Mouse (Mus musculus): ENCODE measurements at regions not wholly inside any gene's neighbourhood (a gene's known extent, or its start where the extent isn't known, plus 50 kb on each side); places are given as distances from the start of the nearest gene placed in this dataset.

- ATAC-seq (replicated peaks in 1 of 2; ENCODE audit: insufficient read depth in 1 of 2, low FRiP score in 2 of 2, low TSS enrichment in 1 of 2, low read depth in 1 of 2, poor library complexity in 2 of 2, severe bottlenecking in 2 of 2) = no peak
These were observed 104.7 kb downstream of the Nsun3 start for GRCm38 (mm10) chr16:62681880-62682279.

- no peak for ATAC-seq (replicated peaks in 1 of 2; ENCODE audit: insufficient read depth in 1 of 2, low FRiP score in 2 of 2, low TSS enrichment in 1 of 2, low read depth in 1 of 2, poor library complexity in 2 of 2, severe bottlenecking in 2 of 2)
These were observed 109.8 kb downstream of the Nsun3 start for GRCm38 (mm10) chr16:62676815-62677214.

DNA sequence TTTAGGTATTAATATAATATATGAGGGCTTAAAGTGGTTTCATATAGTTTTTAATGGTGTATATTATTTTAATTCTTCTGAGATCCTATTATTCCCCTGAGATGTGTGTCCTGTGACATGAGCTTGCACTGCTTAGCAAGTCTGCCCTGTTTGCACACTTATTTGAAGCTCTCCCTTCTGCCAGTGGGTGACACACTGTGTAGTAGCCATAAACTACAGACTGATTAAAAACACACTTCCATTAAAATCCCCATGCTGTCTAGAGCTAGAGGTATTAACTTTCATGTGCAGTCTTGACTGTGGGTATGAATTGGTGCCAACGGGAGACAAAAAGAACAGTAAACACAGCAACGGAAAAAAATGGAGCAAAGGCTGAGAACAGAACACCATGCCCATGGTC, 129.2 kb downstream of the Nsun3 start:
- no peak for ATAC-seq (replicated peaks in 1 of 2; ENCODE audit: insufficient read depth in 1 of 2, low FRiP score in 2 of 2, low TSS enrichment in 1 of 2, low read depth in 1 of 2, poor library complexity in 2 of 2, severe bottlenecking in 2 of 2)

DNA sequence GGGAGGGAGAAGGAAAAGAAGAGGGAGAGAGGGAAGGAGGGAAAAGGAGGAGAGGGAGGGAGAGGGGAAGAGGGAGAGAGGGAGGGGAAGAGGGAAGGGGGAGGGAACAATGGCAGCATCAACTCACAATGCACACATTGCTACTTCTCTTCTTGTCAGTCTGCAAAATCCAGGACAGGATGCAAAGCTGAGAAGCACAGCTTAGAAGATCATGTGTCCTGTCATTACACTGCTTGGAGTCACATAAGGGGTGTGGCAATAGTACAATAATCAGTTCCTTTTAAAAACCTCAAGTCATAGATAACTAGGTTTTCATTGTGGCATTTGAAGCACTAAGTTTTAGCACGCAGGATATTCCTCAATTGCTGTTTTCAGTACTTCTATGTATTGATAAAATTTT, 132.2 kb downstream of the Nsun3 start:
- ATAC-seq (replicated peaks in 1 of 2; ENCODE audit: insufficient read depth in 1 of 2, low FRiP score in 2 of 2, low TSS enrichment in 1 of 2, low read depth in 1 of 2, poor library complexity in 2 of 2, severe bottlenecking in 2 of 2) = no peak

- ATAC-seq (replicated peaks in 1 of 2; ENCODE audit: insufficient read depth in 1 of 2, low FRiP score in 2 of 2, low TSS enrichment in 1 of 2, low read depth in 1 of 2, poor library complexity in 2 of 2, severe bottlenecking in 2 of 2) = no peak
These were observed 132.8 kb downstream of the Nsun3 start for GRCm38 (mm10) chr16:62653817-62654216.

- no peak for ATAC-seq (replicated peaks in 1 of 2; ENCODE audit: insufficient read depth in 1 of 2, low FRiP score in 2 of 2, low TSS enrichment in 1 of 2, low read depth in 1 of 2, poor library complexity in 2 of 2, severe bottlenecking in 2 of 2)
These were observed 133.7 kb downstream of the Nsun3 start for GRCm38 (mm10) chr16:62652769-62653465.

GRCm38 (mm10) chr16:62650856-62651255, 135.8 kb downstream of the Nsun3 start:
- no peak for ATAC-seq (replicated peaks in 1 of 2; ENCODE audit: insufficient read depth in 1 of 2, low FRiP score in 2 of 2, low TSS enrichment in 1 of 2, low read depth in 1 of 2, poor library complexity in 2 of 2, severe bottlenecking in 2 of 2)

DNA sequence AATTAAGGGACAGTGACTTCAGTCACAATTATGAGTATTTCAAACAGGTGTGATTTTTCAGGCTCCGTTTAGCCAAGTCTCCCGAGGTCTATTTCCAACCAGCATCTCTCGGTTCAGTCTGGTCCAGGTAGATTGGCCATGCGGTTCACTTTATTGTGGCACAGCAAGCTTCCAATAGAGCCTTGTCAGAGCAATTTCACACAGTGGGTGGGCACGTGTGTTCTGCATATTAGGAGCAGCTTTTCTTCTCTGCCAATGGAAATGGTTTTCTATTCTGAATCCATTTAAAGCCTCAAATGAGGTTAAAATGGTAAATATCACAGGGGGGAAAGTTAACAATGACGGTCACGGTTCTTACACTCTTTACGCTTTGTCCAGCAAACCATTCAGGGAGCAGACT, 138.3 kb downstream of the Nsun3 start:
- ATAC-seq (replicated peaks in 1 of 2; ENCODE audit: insufficient read depth in 1 of 2, low FRiP score in 2 of 2, low TSS enrichment in 1 of 2, low read depth in 1 of 2, poor library complexity in 2 of 2, severe bottlenecking in 2 of 2) = no peak

DNA sequence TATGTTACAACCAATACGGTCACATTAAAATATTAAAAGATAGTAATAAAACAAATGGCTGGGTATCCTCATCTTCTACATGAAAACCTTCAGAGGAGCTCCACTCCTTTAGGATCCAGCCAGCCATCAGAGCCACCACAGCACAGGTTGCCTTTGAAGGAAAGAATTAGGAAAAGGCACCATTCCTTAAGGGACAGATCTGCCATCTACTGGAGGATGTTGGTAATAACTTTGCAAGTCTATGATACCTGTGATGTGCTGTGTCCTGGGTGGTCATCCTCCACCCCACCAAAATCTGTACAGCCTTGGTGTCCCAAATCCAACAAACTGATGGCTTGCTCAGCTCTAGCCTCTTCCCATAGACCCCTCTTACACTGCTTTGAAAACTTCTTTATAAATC, 140.5 kb downstream of the Nsun3 start:
- 0 out of 4 replicates have a peak, but pooled peaks of 1 of the 2 experiments have one; percentile 17 for ATAC-seq (replicated peaks in 1 of 2; ENCODE audit: insufficient read depth in 1 of 2, low FRiP score in 2 of 2, low TSS enrichment in 1 of 2, low read depth in 1 of 2, poor library complexity in 2 of 2, severe bottlenecking in 2 of 2)

- ATAC-seq (replicated peaks in 1 of 2; ENCODE audit: insufficient read depth in 1 of 2, low FRiP score in 2 of 2, low TSS enrichment in 1 of 2, low read depth in 1 of 2, poor library complexity in 2 of 2, severe bottlenecking in 2 of 2) = no peak
These were observed 143.7 kb downstream of the Nsun3 start for GRCm38 (mm10) chr16:62642859-62643403.

- ATAC-seq (replicated peaks in 1 of 2; ENCODE audit: insufficient read depth in 1 of 2, low FRiP score in 2 of 2, low TSS enrichment in 1 of 2, low read depth in 1 of 2, poor library complexity in 2 of 2, severe bottlenecking in 2 of 2) = no peak
These were observed 162.7 kb downstream of the Nsun3 start for GRCm38 (mm10) chr16:62623938-62624337.

GRCm38 (mm10) chr16:62610873-62611272, 175.7 kb downstream of the Nsun3 start:
- ATAC-seq (replicated peaks in 1 of 2; ENCODE audit: insufficient read depth in 1 of 2, low FRiP score in 2 of 2, low TSS enrichment in 1 of 2, low read depth in 1 of 2, poor library complexity in 2 of 2, severe bottlenecking in 2 of 2) = no peak

- ATAC-seq (replicated peaks in 1 of 2; ENCODE audit: insufficient read depth in 1 of 2, low FRiP score in 2 of 2, low TSS enrichment in 1 of 2, low read depth in 1 of 2, poor library complexity in 2 of 2, severe bottlenecking in 2 of 2) = no peak
These were observed 178.0 kb downstream of the Nsun3 start for GRCm38 (mm10) chr16:62608617-62609016.

- no peak for ATAC-seq (replicated peaks in 1 of 2; ENCODE audit: insufficient read depth in 1 of 2, low FRiP score in 2 of 2, low TSS enrichment in 1 of 2, low read depth in 1 of 2, poor library complexity in 2 of 2, severe bottlenecking in 2 of 2)
These were observed 180.7 kb downstream of the Nsun3 start for GRCm38 (mm10) chr16:62605920-62606319.

DNA sequence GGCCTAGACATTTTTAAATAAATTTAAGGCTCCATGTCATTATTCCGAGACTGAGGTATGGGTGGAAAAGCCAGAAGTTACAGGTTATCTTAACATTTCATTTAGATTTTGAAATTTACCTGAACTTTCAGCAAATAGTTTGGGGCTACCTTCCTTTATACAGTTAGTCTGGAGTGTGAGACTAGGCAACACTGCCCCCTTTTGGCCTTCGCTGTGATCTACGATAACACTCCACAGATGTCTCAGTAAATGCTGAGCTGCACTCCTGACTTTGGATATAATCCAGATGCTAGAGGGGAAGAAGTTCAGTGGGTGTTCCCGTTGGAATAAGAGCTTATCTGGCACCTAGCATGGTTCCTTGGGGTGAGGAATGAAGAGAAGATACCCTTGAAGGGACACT, 224.6 kb downstream of the Nsun3 start:
- no peak for ATAC-seq (replicated peaks in 1 of 2; ENCODE audit: insufficient read depth in 1 of 2, low FRiP score in 2 of 2, low TSS enrichment in 1 of 2, low read depth in 1 of 2, poor library complexity in 2 of 2, severe bottlenecking in 2 of 2)

DNA sequence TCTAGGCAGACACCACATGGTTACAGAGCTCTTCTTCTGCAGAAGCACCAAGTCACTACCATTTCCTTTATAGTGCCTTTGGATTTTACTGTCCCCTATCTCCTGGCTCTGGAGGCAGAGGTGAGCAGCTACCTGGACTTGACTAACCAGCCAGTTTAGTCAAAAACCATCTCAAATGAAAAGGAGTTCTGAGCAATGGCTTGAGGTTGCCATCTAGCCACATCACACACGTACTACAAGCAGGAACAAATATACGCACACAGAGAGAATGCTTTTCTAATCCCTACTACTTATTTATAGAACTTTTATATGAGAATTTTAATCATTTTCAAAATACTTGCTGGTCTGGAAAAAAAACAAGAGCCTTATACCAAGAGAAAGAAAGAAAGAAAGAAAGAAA, 243.5 kb downstream of the Nsun3 start:
- ATAC-seq (replicated peaks in 1 of 2; ENCODE audit: insufficient read depth in 1 of 2, low FRiP score in 2 of 2, low TSS enrichment in 1 of 2, low read depth in 1 of 2, poor library complexity in 2 of 2, severe bottlenecking in 2 of 2) = no peak

DNA sequence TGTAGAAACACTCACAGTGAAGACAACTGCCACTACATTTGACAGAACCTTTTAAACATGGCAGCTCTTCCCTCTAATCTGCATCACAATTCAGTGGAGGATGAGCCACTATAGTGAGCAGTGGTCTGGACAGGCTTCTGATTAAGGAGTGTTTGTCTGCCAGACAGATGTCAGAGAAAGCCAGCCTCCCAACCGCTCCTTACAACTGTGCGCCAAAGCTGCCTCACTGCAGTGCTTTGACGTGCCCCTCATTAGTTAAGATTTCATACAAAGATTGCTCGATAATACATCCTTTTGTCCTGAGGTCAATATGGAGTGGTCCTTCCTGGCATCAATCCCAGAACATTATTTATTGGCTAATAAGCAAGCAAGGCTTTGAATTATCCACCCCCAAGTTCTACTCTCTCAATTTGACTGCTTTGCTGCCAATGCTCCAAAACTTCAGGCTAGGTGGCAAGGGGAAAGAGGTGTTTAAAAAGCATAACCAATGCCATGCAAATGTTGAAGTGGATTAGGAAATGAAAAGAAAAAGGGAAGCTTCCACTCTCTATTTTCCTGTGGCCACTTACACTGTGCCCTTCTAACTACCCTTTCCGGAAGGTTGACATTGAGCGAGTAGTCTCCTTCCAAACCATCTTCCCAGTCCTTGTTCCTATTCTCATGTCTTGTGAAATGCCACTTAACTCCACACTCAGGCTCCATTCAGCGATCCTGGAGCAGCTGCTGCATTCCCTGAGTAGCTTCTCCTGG, 248.7 kb downstream of the Nsun3 start:
- no peak for ATAC-seq (replicated peaks in 1 of 2; ENCODE audit: insufficient read depth in 1 of 2, low FRiP score in 2 of 2, low TSS enrichment in 1 of 2, low read depth in 1 of 2, poor library complexity in 2 of 2, severe bottlenecking in 2 of 2)

- ATAC-seq (replicated peaks in 1 of 2; ENCODE audit: insufficient read depth in 1 of 2, low FRiP score in 2 of 2, low TSS enrichment in 1 of 2, low read depth in 1 of 2, poor library complexity in 2 of 2, severe bottlenecking in 2 of 2) = no peak
These were observed 277.3 kb downstream of the Nsun3 start for GRCm38 (mm10) chr16:62509321-62509720.

Data from hematopoietic stem cell, adult 5-6 weeks (primary cell).